Mouse (Mus musculus): ENCODE results near the gene Hk3. TPM values are rescaled to one million over a fixed set of nuclear protein-coding genes. Genes with fewer than 3 reads are reported as not detected.

Hk3 gene
- total RNA-seq (2023) = 1 to 10 TPM in 1 of 2 experiments, under 1 TPM in 1; 0.89 to 1.8 TPM

GRCm38 (mm10) chr13:55021194-55021779 lies at the start of gene Hk3:
Gene Hk3, minus strand, starts transcription at chr13:55021385.

Other genes with a start within 250 kb of the Hk3 start
- not detected for gene Eif4e1b, start 237.4 kb downstream of the Hk3 start, total RNA-seq (2023)
- 1 to 10 TPM; 7.6 to 8.8 TPM for gene Tspan17, start 232.0 kb downstream of the Hk3 start, total RNA-seq (2023)
- 1 to 10 TPM in 1 of 2 experiments, not detected in 1; 1.8 TPM for gene Unc5a, start 72.0 kb downstream of the Hk3 start, total RNA-seq (2023)
- 10 to 100 TPM; 72.6 to 75.3 TPM for gene Uimc1, start 78.9 kb upstream of the Hk3 start, total RNA-seq (2023)
- 10 to 100 TPM; 44.0 to 44.3 TPM for gene Zfp346, start 83.9 kb upstream of the Hk3 start, total RNA-seq (2023)
- gene Gm17617, start 112.2 kb upstream of the Hk3 start, total RNA-seq (2023) = not detected
- not detected for gene Fgfr4, start 131.3 kb upstream of the Hk3 start, total RNA-seq (2023)
- gene Nsd1, start 188.4 kb upstream of the Hk3 start, total RNA-seq (2023) = 100 to 1,000 TPM; 193 to 232 TPM

Measured in B cell, adult 67 days (primary cell).